Mouse (Mus musculus): ENCODE data around the gene Astn2. TPM values are rescaled to one million over a fixed set of nuclear protein-coding genes. Genes with fewer than 3 reads are reported as not detected.

Astn2 gene
- polyA plus RNA-seq, 1 experiment from 2014 or later: 0.69 TPM

DNA sequence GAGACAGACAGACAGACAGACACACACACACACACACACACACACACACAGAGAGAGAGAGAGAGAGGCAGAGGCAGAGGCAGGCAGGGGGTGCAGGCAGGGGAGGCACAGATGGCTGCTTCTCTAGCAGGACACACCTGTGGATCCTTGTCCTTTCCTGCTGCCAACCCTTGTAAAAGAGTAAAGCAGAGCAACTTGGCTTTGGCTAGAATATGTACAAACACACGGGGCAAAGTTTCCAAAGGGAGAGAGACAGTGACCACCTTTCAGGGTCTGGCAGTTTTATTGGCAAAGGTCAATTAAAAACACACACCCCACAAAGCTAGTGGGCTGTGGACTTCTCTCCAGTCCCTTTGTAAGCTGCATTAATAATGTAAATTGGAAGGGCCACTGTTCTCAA is 1030.6 kb downstream of the Astn2 start:
- no peak overlapping the region for H3K4me3 ChIP-seq (ENCODE audit: low read depth, low read length)
- H3K4me1 ChIP-seq (ENCODE audit: insufficient read depth, low read depth, low read length): no peaks in the 10 kb centered on the region
- 61% methylated on average over 1 of the region's 1 CpGs for WGBS
- DNase-seq (ENCODE audit: low spot score) (no peak), ATAC-seq (no peak)
- no peak overlapping the region for H3K27ac ChIP-seq (ENCODE audit: low read length)
- H3K9me3 ChIP-seq (ENCODE audit: low read length): no peaks in the 10 kb centered on the region
- H3K27me3 ChIP-seq (replicated peaks; ENCODE audit: insufficient read depth, low read length): no peaks in the 10 kb centered on the region
- H3K9ac ChIP-seq (replicated peaks; ENCODE audit: low read depth): no peak overlapping the region
- no peak overlapping the region for H3K4me2 ChIP-seq (replicated peaks; ENCODE audit: low read depth, low read length)
- no peaks in the 10 kb centered on the region for H3K36me3 ChIP-seq (ENCODE audit: insufficient read depth, low read length)
- TF ChIP-seq CTCF (IDR thresholded peaks at IDR 0.05): no peak
- TF ChIP-seq EP300 (IDR thresholded peaks at IDR 0.05): no peak

GRCm38 (mm10) chr4:65372731-65373130 is 1031.7 kb downstream of the Astn2 start:
- no peaks in the 10 kb centered on the region for H3K36me3 ChIP-seq (ENCODE audit: insufficient read depth, low read length)
- no peak overlapping the region for H3K27ac ChIP-seq (ENCODE audit: low read length)
- no peak overlapping the region for H3K4me2 ChIP-seq (replicated peaks; ENCODE audit: low read depth, low read length)
- WGBS: 40% methylated on average over 3 of the region's 3 CpGs
- H3K4me3 ChIP-seq (ENCODE audit: low read depth, low read length): no peak overlapping the region
- ATAC-seq: peak; percentile 71
- H3K9me3 ChIP-seq (ENCODE audit: low read length): no peaks in the 10 kb centered on the region
- no peak for TF ChIP-seq CTCF (IDR thresholded peaks at IDR 0.05)
- no peak for TF ChIP-seq EP300 (IDR thresholded peaks at IDR 0.05)
- no peaks in the 10 kb centered on the region for H3K4me1 ChIP-seq (ENCODE audit: insufficient read depth, low read depth, low read length)
- no peak overlapping the region for H3K9ac ChIP-seq (replicated peaks; ENCODE audit: low read depth)
- peak; percentile 72 for DNase-seq (ENCODE audit: low spot score)
- no peaks in the 10 kb centered on the region for H3K27me3 ChIP-seq (replicated peaks; ENCODE audit: insufficient read depth, low read length)

DNA sequence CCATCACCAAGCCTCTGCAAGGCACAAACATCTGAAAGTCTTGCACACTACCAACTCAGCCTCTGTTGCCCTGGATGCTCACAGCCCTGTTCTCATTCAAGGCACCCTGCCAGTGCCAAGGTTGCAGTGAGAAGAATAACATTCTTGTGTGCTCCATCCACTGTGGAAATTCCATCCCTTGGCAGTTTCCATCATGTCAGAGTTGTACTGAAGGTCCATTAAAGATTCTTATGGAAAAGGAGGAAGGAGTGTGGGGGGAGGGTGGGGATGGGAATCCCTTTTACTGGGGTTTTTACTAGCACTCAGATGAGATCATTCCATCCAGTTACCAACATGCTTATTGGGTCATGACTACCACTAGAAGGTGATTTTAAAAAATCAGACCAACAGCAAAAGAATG is 1037.3 kb downstream of the Astn2 start:
- no peaks in the 10 kb centered on the region for H3K4me1 ChIP-seq (ENCODE audit: insufficient read depth, low read depth, low read length)
- H3K27ac ChIP-seq (ENCODE audit: low read length): no peak overlapping the region
- no peak overlapping the region for H3K4me3 ChIP-seq (ENCODE audit: low read depth, low read length)
- H3K36me3 ChIP-seq (ENCODE audit: insufficient read depth, low read length): no peaks in the 10 kb centered on the region
- H3K27me3 ChIP-seq (replicated peaks; ENCODE audit: insufficient read depth, low read length): no peaks in the 10 kb centered on the region
- no peak for TF ChIP-seq EP300 (IDR thresholded peaks at IDR 0.05)
- no peak for TF ChIP-seq CTCF (IDR thresholded peaks at IDR 0.05)
- no peak for ATAC-seq
- no peak overlapping the region for H3K9ac ChIP-seq (replicated peaks; ENCODE audit: low read depth)
- no peak overlapping the region for H3K4me2 ChIP-seq (replicated peaks; ENCODE audit: low read depth, low read length)
- no peak for DNase-seq (ENCODE audit: low spot score)
- no peaks in the 10 kb centered on the region for H3K9me3 ChIP-seq (ENCODE audit: low read length)

DNA sequence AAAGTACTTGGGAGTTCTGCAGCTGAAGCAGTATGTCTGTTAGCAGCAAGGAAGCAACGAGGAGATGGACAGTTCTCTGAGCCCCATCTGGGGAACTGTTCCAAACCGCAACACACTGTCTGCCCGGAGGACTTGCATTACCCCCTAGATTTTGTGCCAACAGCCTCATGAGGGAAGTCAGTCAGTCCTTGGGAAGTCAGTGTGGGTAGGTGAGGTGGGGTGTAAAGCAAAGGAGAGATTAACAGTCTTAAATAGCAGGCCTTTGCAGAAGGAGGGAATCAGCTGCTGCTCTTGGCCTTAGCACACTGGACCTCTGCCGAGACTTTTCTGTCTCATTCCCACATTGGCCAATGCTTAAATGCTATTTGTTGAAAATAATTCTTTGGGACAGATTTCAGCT is 1049.8 kb downstream of the Astn2 start:
- TF ChIP-seq EP300 (IDR thresholded peaks at IDR 0.05) (no peak), CTCF (IDR thresholded peaks at IDR 0.05) (no peak)
- DNase-seq (ENCODE audit: low spot score) (no peak), ATAC-seq (no peak)
- Histone ChIP-seq H3K4me1 (ENCODE audit: insufficient read depth, low read depth, low read length) (no peaks in the 10 kb centered on the region), H3K9ac (replicated peaks; ENCODE audit: low read depth) (no peak overlapping the region), H3K4me2 (replicated peaks; ENCODE audit: low read depth, low read length) (no peak overlapping the region), H3K27ac (ENCODE audit: low read length) (no peak overlapping the region), H3K36me3 (ENCODE audit: insufficient read depth, low read length) (no peaks in the 10 kb centered on the region), H3K9me3 (ENCODE audit: low read length) (no peaks in the 10 kb centered on the region), H3K27me3 (replicated peaks; ENCODE audit: insufficient read depth, low read length) (no peaks in the 10 kb centered on the region), H3K4me3 (ENCODE audit: low read depth, low read length) (no peak overlapping the region)
- 72% methylated on average over 4 of the region's 4 CpGs for WGBS

DNA sequence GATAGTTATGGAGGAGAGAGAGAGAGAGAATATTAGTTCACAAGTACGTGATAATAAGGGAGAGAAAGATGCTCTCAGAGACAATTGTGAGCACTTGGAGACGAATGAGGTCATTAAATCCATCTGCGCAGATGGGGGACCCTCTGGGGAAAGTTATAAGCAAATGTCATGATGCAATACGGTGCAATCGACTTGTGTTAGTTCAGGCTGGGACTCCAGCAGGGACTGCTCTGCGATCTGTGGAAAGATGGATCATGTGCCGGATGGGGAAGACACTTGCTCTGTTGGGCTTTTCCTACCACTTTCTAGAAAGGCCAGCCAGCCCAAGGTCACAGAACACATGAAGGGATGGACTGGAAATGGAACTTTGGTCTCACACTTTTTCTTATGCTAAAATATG is 1053.9 kb downstream of the Astn2 start:
- H3K27ac ChIP-seq (ENCODE audit: low read length): no peak overlapping the region
- WGBS: 54% methylated on average over 7 of the region's 7 CpGs
- no peaks in the 10 kb centered on the region for H3K4me1 ChIP-seq (ENCODE audit: insufficient read depth, low read depth, low read length)
- TF ChIP-seq EP300 (IDR thresholded peaks at IDR 0.05) (no peak), CTCF (IDR thresholded peaks at IDR 0.05) (no peak)
- ATAC-seq: peak; percentile 46; the same call in 1 of the 2 replicates
- no peak overlapping the region for H3K4me3 ChIP-seq (ENCODE audit: low read depth, low read length)
- H3K9me3 ChIP-seq (ENCODE audit: low read length): no peaks in the 10 kb centered on the region
- DNase-seq (ENCODE audit: low spot score): peak; percentile 42
- H3K36me3 ChIP-seq (ENCODE audit: insufficient read depth, low read length): no peaks in the 10 kb centered on the region
- no peaks in the 10 kb centered on the region for H3K27me3 ChIP-seq (replicated peaks; ENCODE audit: insufficient read depth, low read length)
- no peak overlapping the region for H3K9ac ChIP-seq (replicated peaks; ENCODE audit: low read depth)
- H3K4me2 ChIP-seq (replicated peaks; ENCODE audit: low read depth, low read length): no peak overlapping the region

- H3K4me3 ChIP-seq (ENCODE audit: low read depth, low read length): no peak overlapping the region
- no peaks in the 10 kb centered on the region for H3K9me3 ChIP-seq (ENCODE audit: low read length)
- H3K27ac ChIP-seq (ENCODE audit: low read length): no peak overlapping the region
- H3K4me1 ChIP-seq (ENCODE audit: insufficient read depth, low read depth, low read length): no peaks in the 10 kb centered on the region
- WGBS: 55% methylated on average over 3 of the region's 3 CpGs
- DNase-seq (ENCODE audit: low spot score): peak; percentile 9
- H3K9ac ChIP-seq (replicated peaks; ENCODE audit: low read depth): no peak overlapping the region
- no peaks in the 10 kb centered on the region for H3K27me3 ChIP-seq (replicated peaks; ENCODE audit: insufficient read depth, low read length)
- ATAC-seq: no peak
- H3K36me3 ChIP-seq (ENCODE audit: insufficient read depth, low read length): no peaks in the 10 kb centered on the region
- no peak overlapping the region for H3K4me2 ChIP-seq (replicated peaks; ENCODE audit: low read depth, low read length)
- no peak for TF ChIP-seq EP300 (IDR thresholded peaks at IDR 0.05)
- no peak for TF ChIP-seq CTCF (IDR thresholded peaks at IDR 0.05)
Observed at GRCm38 (mm10) chr4:65341766-65342165, 1062.6 kb downstream of the Astn2 start.

- Histone ChIP-seq H3K27me3 (replicated peaks; ENCODE audit: insufficient read depth, low read length) (no peaks in the 10 kb centered on the region), H3K9me3 (ENCODE audit: low read length) (no peaks in the 10 kb centered on the region), H3K9ac (replicated peaks; ENCODE audit: low read depth) (no peak overlapping the region), H3K36me3 (ENCODE audit: insufficient read depth, low read length) (no peaks in the 10 kb centered on the region), H3K4me1 (ENCODE audit: insufficient read depth, low read depth, low read length) (no peaks in the 10 kb centered on the region), H3K27ac (ENCODE audit: low read length) (no peak overlapping the region), H3K4me2 (replicated peaks; ENCODE audit: low read depth, low read length) (no peak overlapping the region), H3K4me3 (ENCODE audit: low read depth, low read length) (no peak overlapping the region)
- ATAC-seq (no peak), DNase-seq (ENCODE audit: low spot score) (no peak)
- TF ChIP-seq CTCF (IDR thresholded peaks at IDR 0.05) (no peak), EP300 (IDR thresholded peaks at IDR 0.05) (no peak)
- 38% methylated on average over 1 of the region's 1 CpGs for WGBS
Observed at GRCm38 (mm10) chr4:65333718-65334117, 1070.7 kb downstream of the Astn2 start.
